Mouse (Mus musculus) MN1 (cell line): Measurements from ENCODE around the gene Camk1g.

Experiments used
- DNase-seq: peaks from one replicate; pipeline ENCODE4 v3.0.0-alpha.2; 2016; ENCODE audit warnings: low spot score

Gene Camk1g

GRCm38 (mm10) chr1:193376478-193377134, 6.5 kb upstream of the Camk1g start:
- DNase-seq: peak; percentile 19

- DNase-seq: no peak
Measured at GRCm38 (mm10) chr1:193373906-193374413, 3.9 kb upstream of the Camk1g start.

GRCm38 (mm10) chr1:193369091-193369490, 1.0 kb downstream of the Camk1g start:
- DNase-seq: no peak

- no peak for DNase-seq
Measured at GRCm38 (mm10) chr1:193368055-193368454, 2.0 kb downstream of the Camk1g start.

GRCm38 (mm10) chr1:193363801-193364231, 6.3 kb downstream of the Camk1g start:
- no peak for DNase-seq

- DNase-seq: no peak
Measured at GRCm38 (mm10) chr1:193362078-193362477, 8.0 kb downstream of the Camk1g start.

- no peak for DNase-seq
Measured at GRCm38 (mm10) chr1:193361181-193361580, 8.9 kb downstream of the Camk1g start.

- no peak for DNase-seq
Measured at GRCm38 (mm10) chr1:193359199-193359598, 10.9 kb downstream of the Camk1g start.

- DNase-seq: no peak
Measured at GRCm38 (mm10) chr1:193351583-193351982, 18.5 kb downstream of the Camk1g start.

GRCm38 (mm10) chr1:193350546-193350801, 19.6 kb downstream of the Camk1g start:
- DNase-seq: no peak

- no peak for DNase-seq
Measured at GRCm38 (mm10) chr1:193349702-193350545, 20.2 kb downstream of the Camk1g start.

- no peak for DNase-seq
Measured at GRCm38 (mm10) chr1:193348261-193348962, 21.7 kb downstream of the Camk1g start.

GRCm38 (mm10) chr1:193346908-193347307, 23.2 kb downstream of the Camk1g start:
- DNase-seq: no peak

- DNase-seq: no peak
Measured at GRCm38 (mm10) chr1:193344976-193345375, 25.1 kb downstream of the Camk1g start.

- no peak for DNase-seq
Measured at GRCm38 (mm10) chr1:193343853-193344252, 26.2 kb downstream of the Camk1g start.

- no peak for DNase-seq
Measured at GRCm38 (mm10) chr1:193342198-193342946, 27.7 kb downstream of the Camk1g start.

GRCm38 (mm10) chr1:193338363-193338995, 31.6 kb downstream of the Camk1g start:
- DNase-seq: no peak

GRCm38 (mm10) chr1:193337787-193338310, 32.2 kb downstream of the Camk1g start:
- no peak for DNase-seq

GRCm38 (mm10) chr1:193337018-193337321, 33.1 kb downstream of the Camk1g start:
- no peak for DNase-seq

GRCm38 (mm10) chr1:193336122-193337017, 33.7 kb downstream of the Camk1g start:
- no peak for DNase-seq
